Mouse (Mus musculus) ES-E14 (cell line): Measurements from ENCODE around the gene Cers6. TPM values are rescaled to one million over a fixed set of nuclear protein-coding genes. Genes with fewer than 3 reads are reported as not detected.

ENCODE experiments used
- DNase-seq: peaks from one replicate; pipeline ENCODE4 v3.0.0-alpha.2; 2013; ENCODE audit warnings: low read depth, low spot score
- H3K27ac ChIP-seq: 2 replicates; pipeline ENCODE4 v1.5.1; 2012; ENCODE audit warnings: low read depth, mild to moderate bottlenecking, low read length, moderate library complexity, mixed read lengths; ENCODE audit not compliant: poor library complexity, insufficient read depth, severe bottlenecking
- H3K36me3 ChIP-seq: 2 replicates; pipeline ENCODE4 v1.6.1; 2012; ENCODE audit warnings: mild to moderate bottlenecking, low read length, moderate library complexity, mixed read lengths; ENCODE audit not compliant: control insufficient read depth, poor library complexity, insufficient read depth, severe bottlenecking
- H3K4me1 ChIP-seq, 2 experiments: fragments of 150-350 bp in 1 of 2; sonication (generic) in 1 of 2; 2 replicates each; pipeline ENCODE4 v1.6.1; 2012; ENCODE audit warnings: low read length in 2 of 2, mild to moderate bottlenecking in 1 of 2, mixed read lengths in 1 of 2; ENCODE audit not compliant: control insufficient read depth in 2 of 2, insufficient read depth in 2 of 2, poor library complexity in 1 of 2
- H3K4me3 ChIP-seq, 2 experiments: fragments of 150-350 bp in 1 of 2; sonication (generic) in 1 of 2; 2 replicates each; pipeline ENCODE4 v1.5.1; 2012; ENCODE audit warnings: low read length in 2 of 2, low read depth in 1 of 2, mild to moderate bottlenecking in 1 of 2, mixed read lengths in 1 of 2; ENCODE audit not compliant: insufficient read depth in 1 of 2, poor library complexity in 1 of 2, severe bottlenecking in 1 of 2
- H3K9ac ChIP-seq: 2 replicates; pipeline ENCODE4 v1.6.1; 2012; ENCODE audit warnings: low read depth, mild to moderate bottlenecking, low read length, mixed read lengths; ENCODE audit not compliant: poor library complexity, insufficient read depth, severe bottlenecking
- H3K9me3 ChIP-seq: fragments of 150-350 bp; sonication (generic); 2 replicates; pipeline ENCODE4 v1.6.1; 2012; ENCODE audit warnings: low read depth, mild to moderate bottlenecking, low read length; ENCODE audit not compliant: control insufficient read depth, insufficient read depth
- CHD2 ChIP-seq: IDR thresholded peaks from 2 replicates; pipeline ENCODE4 v1.6.1; 2014; ENCODE audit warnings: mild to moderate bottlenecking, low read depth, low read length, inconsistent platforms
- HCFC1 ChIP-seq: IDR thresholded peaks from 2 replicates; pipeline ENCODE4 v1.6.1; 2012; ENCODE audit warnings: low read length, inconsistent platforms, borderline replicate concordance; ENCODE audit not compliant: insufficient read depth
- MAFK ChIP-seq: IDR thresholded peaks from 2 replicates; pipeline ENCODE4 v1.6.1; 2014; ENCODE audit warnings: mild to moderate bottlenecking, low read depth, low read length, inconsistent platforms; ENCODE audit not compliant: insufficient read depth
- ZC3H11A ChIP-seq: IDR thresholded peaks from 2 replicates; pipeline ENCODE4 v1.6.1; 2012; ENCODE audit warnings: low read depth, mild to moderate bottlenecking, inconsistent platforms, low read length, borderline replicate concordance
- ZNF384 ChIP-seq: IDR thresholded peaks from 2 replicates; pipeline ENCODE4 v1.6.1; 2012; ENCODE audit warnings: low read depth, low read length, inconsistent platforms
- in situ Hi-C, 2 experiments: fragments of 600-800 bp; cut with MboI; formaldehyde crosslinking; loops; one replicate each; pipeline ENCODE4 v1.15.1; 2025; ENCODE audit warnings: low sequenced_read_pairs in 2 of 2, inconsistent platforms in 1 of 2; ENCODE audit not compliant: unreplicated experiment in 2 of 2
- total RNA-seq: library from RNA; depleted of rRNA; stranded (reverse); fragments of 300-350 nt; gene quantifications from 2 replicates; pipeline ENCODE4 v1.2.3, GENCODE M21; 2012

The Cers6 gene
- total RNA-seq, 1 experiment: 33.6 TPM

- Histone ChIP-seq H3K9me3 (no peaks in the 10 kb centered on the region), H3K36me3 (no peaks in the 10 kb centered on the region), H3K4me3 (no peak overlapping the region), H3K9ac (no peak overlapping the region), H3K4me1 (no peaks in the 10 kb centered on the region), H3K27ac (no peak overlapping the region)
- in situ Hi-C loops: loop anchor here (10.0 to 25.0 kb wide), 2 partner anchors 275 to 277 kb away; no protein-coding TSS in a partner anchor
- no peak for TF ChIP-seq HCFC1
- no peak for TF ChIP-seq MAFK
- TF ChIP-seq ZNF384: no peak
- TF ChIP-seq ZC3H11A: no peak
- no peak for TF ChIP-seq CHD2
- no peak for DNase-seq
These were observed 200.9 kb downstream of the Cers6 start for GRCm38 (mm10) chr2:69061910-69062689.

GRCm38 (mm10) chr2:69064759-69065158 lies 203.5 kb downstream of the Cers6 start:
- in situ Hi-C loops: loop anchor here (10.0 to 25.0 kb wide), 2 partner anchors 277 to 280 kb away; no protein-coding TSS in a partner anchor
- Histone ChIP-seq H3K4me3 (no peak overlapping the region), H3K36me3 (no peaks in the 10 kb centered on the region), H3K4me1 (no peaks in the 10 kb centered on the region), H3K27ac (no peak overlapping the region), H3K9ac (no peak overlapping the region), H3K9me3 (no peaks in the 10 kb centered on the region)
- TF ChIP-seq MAFK (no peak), CHD2 (no peak), ZNF384 (no peak), HCFC1 (no peak), ZC3H11A (no peak)
- DNase-seq: no peak

GRCm38 (mm10) chr2:69071440-69072235 lies 210.4 kb downstream of the Cers6 start:
- no peak overlapping the region for H3K27ac ChIP-seq
- in situ Hi-C loops: loop anchor here in 1 of 2 experiments (25.0 kb wide), 1 partner anchor 284 kb away; no protein-coding TSS in a partner anchor

GRCm38 (mm10) chr2:69077189-69077588 lies 215.9 kb downstream of the Cers6 start:
- TF ChIP-seq ZNF384 (no peak), ZC3H11A (no peak), HCFC1 (no peak), MAFK (no peak), CHD2 (no peak)
- no peak overlapping the region for H3K4me3 ChIP-seq
- in situ Hi-C loops: no loop called here

More at GRCm38 (mm10) chr2:69071440-69072235, 210.4 kb downstream of the Cers6 start:
- H3K9me3 ChIP-seq: no peaks in the 10 kb centered on the region
- no peaks in the 10 kb centered on the region for H3K36me3 ChIP-seq
- H3K9ac ChIP-seq: no peak overlapping the region
- no peak for DNase-seq
- no peak overlapping the region for H3K4me3 ChIP-seq
- no peak for TF ChIP-seq HCFC1
- TF ChIP-seq MAFK: no peak
- no peak for TF ChIP-seq ZNF384
- no peak for TF ChIP-seq ZC3H11A
- no peak for TF ChIP-seq CHD2
- no peaks in the 10 kb centered on the region for H3K4me1 ChIP-seq

More at GRCm38 (mm10) chr2:69077189-69077588, 215.9 kb downstream of the Cers6 start:
- no peaks in the 10 kb centered on the region for H3K36me3 ChIP-seq
- no peak overlapping the region for H3K27ac ChIP-seq
- H3K9me3 ChIP-seq: no peaks in the 10 kb centered on the region
- no peak for DNase-seq
- no peaks in the 10 kb centered on the region for H3K4me1 ChIP-seq
- no peak overlapping the region for H3K9ac ChIP-seq
